Mouse (Mus musculus): ENCODE data around the gene Mesd. TPM values are rescaled to one million over a fixed set of nuclear protein-coding genes. Genes with fewer than 3 reads are reported as not detected.
A peak's percentile ranks its signal among the peaks of the same experiment; 100 is the strongest.

Mesd gene
- polyA plus RNA-seq, 1 experiment from 2014 or later = 64.7 TPM

- no peak for ATAC-seq (replicated peaks)
- no peaks in the 10 kb centered on the region for H3K27me3 ChIP-seq (replicated peaks)
- no peaks in the 10 kb centered on the region for H3K4me1 ChIP-seq
- no peaks in the 10 kb centered on the region for H3K9me3 ChIP-seq
- H3K4me2 ChIP-seq = no peak overlapping the region
- peaks cover 22% of the 10 kb centered on the region for H3K36me3 ChIP-seq (replicated peaks)
- WGBS = 76% methylated on average over 5 of the region's 5 CpGs
- no peak overlapping the region for H3K27ac ChIP-seq
- H3K9ac ChIP-seq = no peak overlapping the region
- H3K4me3 ChIP-seq = no peak overlapping the region
Measured at GRCm38 (mm10) chr7:83902296-83903145, 18.3 kb downstream of the Mesd start.

GRCm38 (mm10) chr7:83904831-83905230 lies 20.6 kb downstream of the Mesd start:
- H3K4me2 ChIP-seq = no peak overlapping the region
- H3K9ac ChIP-seq = no peak overlapping the region
- no peaks in the 10 kb centered on the region for H3K4me1 ChIP-seq
- H3K4me3 ChIP-seq = no peak overlapping the region
- H3K27me3 ChIP-seq (replicated peaks) = no peaks in the 10 kb centered on the region
- H3K36me3 ChIP-seq (replicated peaks) = 0 out of 2 replicates have a peak, but pooled peaks cover 3% of the 10 kb centered on the region
- no peak overlapping the region for H3K27ac ChIP-seq
- ATAC-seq (replicated peaks) = no peak
- no peaks in the 10 kb centered on the region for H3K9me3 ChIP-seq
- WGBS = 93% methylated on average over 3 of the region's 3 CpGs

GRCm38 (mm10) chr7:83911909-83912308 lies 27.6 kb downstream of the Mesd start:
- 85% methylated on average over 3 of the region's 3 CpGs for WGBS
- H3K36me3 ChIP-seq (replicated peaks) = no peaks in the 10 kb centered on the region
- H3K27ac ChIP-seq = no peak overlapping the region
- no peaks in the 10 kb centered on the region for H3K27me3 ChIP-seq (replicated peaks)
- no peak for ATAC-seq (replicated peaks)
- H3K4me2 ChIP-seq = no peak overlapping the region
- no peak overlapping the region for H3K9ac ChIP-seq
- no peaks in the 10 kb centered on the region for H3K4me1 ChIP-seq
- no peak overlapping the region for H3K4me3 ChIP-seq
- no peaks in the 10 kb centered on the region for H3K9me3 ChIP-seq

- no peak overlapping the region for H3K27ac ChIP-seq
- H3K9me3 ChIP-seq = no peaks in the 10 kb centered on the region
- ATAC-seq (replicated peaks) = no peak
- H3K4me3 ChIP-seq = no peak overlapping the region
- H3K4me1 ChIP-seq = no peaks in the 10 kb centered on the region
- no peak overlapping the region for H3K9ac ChIP-seq
- H3K4me2 ChIP-seq = no peak overlapping the region
- WGBS = 91% methylated on average over 6 of the region's 6 CpGs
- H3K36me3 ChIP-seq (replicated peaks) = no peaks in the 10 kb centered on the region
- H3K27me3 ChIP-seq (replicated peaks) = no peaks in the 10 kb centered on the region
Measured at GRCm38 (mm10) chr7:83913405-83913932, 29.2 kb downstream of the Mesd start.

GRCm38 (mm10) chr7:83913995-83914394 lies 29.7 kb downstream of the Mesd start:
- no peak for ATAC-seq (replicated peaks)
- H3K36me3 ChIP-seq (replicated peaks) = no peaks in the 10 kb centered on the region

GRCm38 (mm10) chr7:83914566-83914965 lies 30.3 kb downstream of the Mesd start:
- H3K4me3 ChIP-seq = no peak overlapping the region
- peak; percentile 62 for ATAC-seq (replicated peaks)

More at GRCm38 (mm10) chr7:83913995-83914394, 29.7 kb downstream of the Mesd start:
- Histone ChIP-seq H3K9me3 (no peaks in the 10 kb centered on the region), H3K4me1 (no peaks in the 10 kb centered on the region), H3K27me3 (replicated peaks) (no peaks in the 10 kb centered on the region), H3K9ac (no peak overlapping the region), H3K27ac (no peak overlapping the region), H3K4me3 (no peak overlapping the region), H3K4me2 (no peak overlapping the region)
- WGBS = 79% methylated on average over 9 of the region's 9 CpGs

GRCm38 (mm10) chr7:83920241-83920640 lies 36.0 kb downstream of the Mesd start:
- no peak overlapping the region for H3K4me2 ChIP-seq
- H3K27ac ChIP-seq = no peak overlapping the region
- no peak overlapping the region for H3K4me3 ChIP-seq
- no peaks in the 10 kb centered on the region for H3K36me3 ChIP-seq (replicated peaks)
- H3K4me1 ChIP-seq = no peaks in the 10 kb centered on the region
- H3K9me3 ChIP-seq = no peaks in the 10 kb centered on the region
- ATAC-seq (replicated peaks) = no peak
- no peak overlapping the region for H3K9ac ChIP-seq
- 87% methylated on average over 4 of the region's 4 CpGs for WGBS
- no peaks in the 10 kb centered on the region for H3K27me3 ChIP-seq (replicated peaks)

More at GRCm38 (mm10) chr7:83914566-83914965, 30.3 kb downstream of the Mesd start:
- Histone ChIP-seq H3K4me2 (no peak overlapping the region), H3K4me1 (no peaks in the 10 kb centered on the region), H3K9ac (no peak overlapping the region), H3K27ac (no peak overlapping the region), H3K9me3 (no peaks in the 10 kb centered on the region), H3K36me3 (replicated peaks) (no peaks in the 10 kb centered on the region), H3K27me3 (replicated peaks) (no peaks in the 10 kb centered on the region)
- WGBS = under 1% methylated on average over 3 of the region's 3 CpGs

GRCm38 (mm10) chr7:83921637-83922036 lies 37.4 kb downstream of the Mesd start:
- no peaks in the 10 kb centered on the region for H3K27me3 ChIP-seq (replicated peaks)
- no peak for ATAC-seq (replicated peaks)
- H3K4me1 ChIP-seq = no peaks in the 10 kb centered on the region
- no peaks in the 10 kb centered on the region for H3K36me3 ChIP-seq (replicated peaks)
- no peak overlapping the region for H3K9ac ChIP-seq
- no peaks in the 10 kb centered on the region for H3K9me3 ChIP-seq
- WGBS = 67% methylated on average over 3 of the region's 3 CpGs
- no peak overlapping the region for H3K27ac ChIP-seq
- H3K4me2 ChIP-seq = no peak overlapping the region
- no peak overlapping the region for H3K4me3 ChIP-seq

- 67% methylated on average over 3 of the region's 3 CpGs for WGBS
- H3K27ac ChIP-seq = no peak overlapping the region
- no peak overlapping the region for H3K9ac ChIP-seq
- no peaks in the 10 kb centered on the region for H3K4me1 ChIP-seq
- no peak for ATAC-seq (replicated peaks)
- no peaks in the 10 kb centered on the region for H3K9me3 ChIP-seq
- H3K36me3 ChIP-seq (replicated peaks) = no peaks in the 10 kb centered on the region
- no peaks in the 10 kb centered on the region for H3K27me3 ChIP-seq (replicated peaks)
- no peak overlapping the region for H3K4me2 ChIP-seq
- H3K4me3 ChIP-seq = no peak overlapping the region
Measured at GRCm38 (mm10) chr7:83939017-83939721, 54.9 kb downstream of the Mesd start.

- Histone ChIP-seq H3K27me3 (replicated peaks) (no peaks in the 10 kb centered on the region), H3K4me1 (no peaks in the 10 kb centered on the region), H3K9ac (no peak overlapping the region), H3K4me2 (no peak overlapping the region), H3K36me3 (replicated peaks) (no peaks in the 10 kb centered on the region), H3K27ac (no peak overlapping the region), H3K9me3 (no peaks in the 10 kb centered on the region), H3K4me3 (no peak overlapping the region)
- no peak for ATAC-seq (replicated peaks)
- 86% methylated on average over 2 of the region's 2 CpGs for WGBS
Measured at GRCm38 (mm10) chr7:83940136-83940535, 55.9 kb downstream of the Mesd start.

- H3K36me3 ChIP-seq (replicated peaks) = no peaks in the 10 kb centered on the region
- no peaks in the 10 kb centered on the region for H3K9me3 ChIP-seq
- WGBS = 92% methylated on average over 8 of the region's 8 CpGs
- H3K27ac ChIP-seq = no peak overlapping the region
- H3K27me3 ChIP-seq (replicated peaks) = no peaks in the 10 kb centered on the region
- H3K4me3 ChIP-seq = no peak overlapping the region
- H3K9ac ChIP-seq = no peak overlapping the region
- H3K4me2 ChIP-seq = no peak overlapping the region
- no peaks in the 10 kb centered on the region for H3K4me1 ChIP-seq
- no peak for ATAC-seq (replicated peaks)
Measured at GRCm38 (mm10) chr7:83941701-83942101, 57.4 kb downstream of the Mesd start.

GRCm38 (mm10) chr7:83948743-83949142 lies 64.5 kb downstream of the Mesd start:
- H3K36me3 ChIP-seq (replicated peaks) = no peaks in the 10 kb centered on the region
- no peak overlapping the region for H3K9ac ChIP-seq
- ATAC-seq (replicated peaks) = no peak

More at GRCm38 (mm10) chr7:83948743-83949142, 64.5 kb downstream of the Mesd start:
- H3K4me1 ChIP-seq = no peaks in the 10 kb centered on the region
- no peak overlapping the region for H3K4me3 ChIP-seq
- WGBS = 82% methylated on average over 7 of the region's 7 CpGs
- no peaks in the 10 kb centered on the region for H3K9me3 ChIP-seq
- H3K4me2 ChIP-seq = no peak overlapping the region
- no peaks in the 10 kb centered on the region for H3K27me3 ChIP-seq (replicated peaks)
- H3K27ac ChIP-seq = no peak overlapping the region

All from midbrain, embryonic 15.5 days (tissue).